ENCODE assay signal across 12 mouse cellular contexts in the genomic region with DNA sequence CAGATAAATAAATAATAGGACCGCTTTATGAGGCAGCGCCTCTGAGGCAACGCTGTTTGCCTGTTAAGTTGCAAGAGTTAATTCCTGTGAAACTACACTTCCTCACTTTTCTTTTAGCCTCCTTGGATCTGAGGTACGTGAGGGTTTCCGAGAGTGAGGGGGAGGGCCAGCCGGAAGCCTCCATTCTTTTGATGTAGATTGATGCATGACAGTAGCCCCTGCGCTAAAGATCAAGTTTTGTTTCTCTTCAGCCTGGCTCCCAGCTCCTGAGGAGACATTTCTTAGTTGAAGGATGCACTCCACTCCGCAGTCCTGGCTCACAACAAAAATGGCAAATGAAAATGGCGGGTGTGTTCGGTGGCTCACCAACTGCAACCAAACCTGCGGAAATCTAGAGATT.
DNase-seq lines count a peak whose midpoint lies in the region; ATAC-seq and TF ChIP-seq lines count a peak whose summit lies in the region.
"Had no signal": no experiment of that assay in that cellular context is flagged by ENCODE, and none has a peak within 500 bp of the region (broad histone marks: within the 10 kb centered on the region; RNA-seq: fewer than 3 reads in every experiment).

No protein-coding gene starts in this region.

- DNase-seq in adrenal gland, postnatal 14 days: peak; percentile 13
- DNase-seq in adrenal gland, postnatal 25 days: no peak
- peak; percentile 30 for DNase-seq in midbrain, embryonic 14.5 days
- DNase-seq in gastrocnemius, adult 2 months: no peak
- DNase-seq in thymus, postnatal 14 days: no peak
- DNase-seq: heart, postnatal 10 days; kidney, postnatal 14 days; lung, adult 18-20 months; right cerebral cortex, postnatal 4 days had no signal

- H3K4me1 ChIP-seq in E14TG2a.4 (replicated peaks; ENCODE audit: low read depth, low read length): peaks cover 63% of the 10 kb centered on the region
- peaks cover 36% of the 10 kb centered on the region for H3K4me1 ChIP-seq in hindbrain, embryonic 13.5 days (replicated peaks)
- H3K4me1 ChIP-seq in midbrain, embryonic 14.5 days (ENCODE audit: control insufficient read depth, insufficient read depth, low read length): peaks cover 28% of the 10 kb centered on the region
- no peaks in the 10 kb centered on the region for H3K4me1 ChIP-seq in liver, embryonic 12.5 days

- no peaks in the 10 kb centered on the region for H3K9me3 ChIP-seq in E14TG2a.4 (ENCODE audit: low read length)
- no peaks in the 10 kb centered on the region for H3K9me3 ChIP-seq in hindbrain, embryonic 13.5 days
- no peaks in the 10 kb centered on the region for H3K9me3 ChIP-seq in midbrain, embryonic 14.5 days (ENCODE audit: control insufficient read depth, low read length)
- H3K9me3 ChIP-seq in liver, embryonic 12.5 days (replicated peaks): no peaks in the 10 kb centered on the region

- TF ChIP-seq CTCF in E14TG2a.4 (conservative IDR thresholded peaks at IDR 0.05; ENCODE audit: low read length): no peak
- TF ChIP-seq CTCF in gastrocnemius, adult 2 months (IDR thresholded peaks at IDR 0.05): no peak

- H3K27me3 ChIP-seq in E14TG2a.4 (ENCODE audit: insufficient read depth, low read length): no peaks in the 10 kb centered on the region
- no peaks in the 10 kb centered on the region for H3K27me3 ChIP-seq in hindbrain, embryonic 13.5 days
- no peaks in the 10 kb centered on the region for H3K27me3 ChIP-seq in midbrain, embryonic 14.5 days (ENCODE audit: control insufficient read depth, insufficient read depth, low read length)
- H3K27me3 ChIP-seq in liver, embryonic 12.5 days (replicated peaks): no peaks in the 10 kb centered on the region

- 26% methylated on average over 11 of the region's 11 CpGs for WGBS in hindbrain, embryonic 13.5 days
- WGBS in midbrain, embryonic 14.5 days: 24% methylated on average over 11 of the region's 11 CpGs
- WGBS in liver, embryonic 12.5 days (ENCODE audit: insufficient replicate concordance): 61% methylated on average over 11 of the region's 11 CpGs

- H3K4me3 ChIP-seq in E14TG2a.4 (replicated peaks; ENCODE audit: low read length): peak overlapping the region; percentile 35
- no peak overlapping the region for H3K4me3 ChIP-seq in hindbrain, embryonic 13.5 days
- H3K4me3 ChIP-seq in midbrain, embryonic 14.5 days (replicated peaks; ENCODE audit: low read depth, low read length): no peak overlapping the region
- no peak overlapping the region for H3K4me3 ChIP-seq in liver, embryonic 12.5 days
- no peak overlapping the region for H3K4me3 ChIP-seq in gastrocnemius, adult 2 months

- no peak overlapping the region for H3K9ac ChIP-seq in hindbrain, embryonic 13.5 days
- no peak overlapping the region for H3K9ac ChIP-seq in midbrain, embryonic 14.5 days (replicated peaks; ENCODE audit: low read length)
- no peak overlapping the region for H3K9ac ChIP-seq in liver, embryonic 12.5 days

- no peaks in the 10 kb centered on the region for H3K36me3 ChIP-seq in E14TG2a.4 (ENCODE audit: insufficient read depth, low read length)
- no peaks in the 10 kb centered on the region for H3K36me3 ChIP-seq in hindbrain, embryonic 13.5 days
- no peaks in the 10 kb centered on the region for H3K36me3 ChIP-seq in midbrain, embryonic 14.5 days (ENCODE audit: control insufficient read depth, insufficient read depth, low read length)
- no peaks in the 10 kb centered on the region for H3K36me3 ChIP-seq in liver, embryonic 12.5 days

- intact Hi-C loops in gastrocnemius, adult 2 months (cut with DNase I): no loop called here

- no peak for ATAC-seq in hindbrain, embryonic 13.5 days (ENCODE audit: low FRiP score)
- no peak for ATAC-seq in midbrain, embryonic 14.5 days (ENCODE audit: low FRiP score, low TSS enrichment)
- no peak for ATAC-seq in liver, embryonic 12.5 days

- H3K27ac ChIP-seq in hindbrain, embryonic 13.5 days: no peak overlapping the region
- H3K27ac ChIP-seq in midbrain, embryonic 14.5 days (replicated peaks; ENCODE audit: low read depth, low read length): no peak overlapping the region
- H3K27ac ChIP-seq in liver, embryonic 12.5 days: no peak overlapping the region
- H3K27ac ChIP-seq in gastrocnemius, adult 2 months: no peak overlapping the region

- peak overlapping the region; percentile 41 for H3K4me2 ChIP-seq in hindbrain, embryonic 13.5 days
- H3K4me2 ChIP-seq in midbrain, embryonic 14.5 days (ENCODE audit: low read length): peak overlapping the region; percentile 31
- no peak overlapping the region for H3K4me2 ChIP-seq in liver, embryonic 12.5 days

Comparison
In these comparisons a context has a peak if more than half of its experiments do, and no peak if none do; other contexts are left out.
1. DNase-seq: peak in adrenal gland, postnatal 14 days (single experiment) and midbrain, embryonic 14.5 days (single experiment); none in adrenal gland, postnatal 25 days (single experiment), gastrocnemius, adult 2 months (single experiment) and thymus, postnatal 14 days (single experiment).